Mouse (Mus musculus): ENCODE results near the gene Tmem260. TPM values are rescaled to one million over a fixed set of nuclear protein-coding genes. Genes with fewer than 3 reads are reported as not detected.

The Tmem260 gene
- polyA plus RNA-seq, 1 experiment from 2014 or later = 18.1 TPM

GRCm38 (mm10) chr14:48530629-48531028 is 84.7 kb downstream of the Tmem260 start:
- H3K4me1 ChIP-seq (replicated peaks) = no peaks in the 10 kb centered on the region
- no peaks in the 10 kb centered on the region for H3K36me3 ChIP-seq
- H3K27me3 ChIP-seq (ENCODE audit: insufficient read depth, poor library complexity, severe bottlenecking) = peaks cover 20% of the 10 kb centered on the region
- WGBS = 69% methylated on average over 10 of the region's 10 CpGs
- DNase-seq (ENCODE audit: low spot score) = no peak
- H3K4me3 ChIP-seq = no peak overlapping the region
- no peak overlapping the region for H3K27ac ChIP-seq
- H3K9me3 ChIP-seq = no peaks in the 10 kb centered on the region

GRCm38 (mm10) chr14:48537795-48538766 is 92.2 kb downstream of the Tmem260 start:
- H3K4me3 ChIP-seq = no peak overlapping the region
- no peaks in the 10 kb centered on the region for H3K36me3 ChIP-seq
- WGBS = 68% methylated on average over 14 of the region's 14 CpGs
- H3K27me3 ChIP-seq (ENCODE audit: insufficient read depth, poor library complexity, severe bottlenecking) = peaks cover 42% of the 10 kb centered on the region
- DNase-seq (ENCODE audit: low spot score) = no peak
- H3K27ac ChIP-seq = peak overlapping the region; percentile 50; the same call in 1 of the 2 replicates
- no peaks in the 10 kb centered on the region for H3K9me3 ChIP-seq
- H3K4me1 ChIP-seq (replicated peaks) = peaks cover 13% of the 10 kb centered on the region; the same call in 1 of the 2 replicates

GRCm38 (mm10) chr14:48545166-48545565 is 99.2 kb downstream of the Tmem260 start:
- Histone ChIP-seq H3K27ac (no peak overlapping the region), H3K4me1 (replicated peaks) (peaks cover 19% of the 10 kb centered on the region; the same call in 1 of the 2 replicates), H3K27me3 (ENCODE audit: insufficient read depth, poor library complexity, severe bottlenecking) (peaks cover 20% of the 10 kb centered on the region), H3K36me3 (no peaks in the 10 kb centered on the region), H3K9me3 (no peaks in the 10 kb centered on the region), H3K4me3 (no peak overlapping the region)
- 73% methylated on average over 10 of the region's 10 CpGs for WGBS
- DNase-seq (ENCODE audit: low spot score) = no peak

GRCm38 (mm10) chr14:48546009-48546408 is 100.1 kb downstream of the Tmem260 start:
- no peak for DNase-seq (ENCODE audit: low spot score)
- H3K9me3 ChIP-seq = no peaks in the 10 kb centered on the region
- H3K27me3 ChIP-seq (ENCODE audit: insufficient read depth, poor library complexity, severe bottlenecking) = peaks cover 19% of the 10 kb centered on the region
- no peaks in the 10 kb centered on the region for H3K36me3 ChIP-seq
- 91% methylated on average over 3 of the region's 3 CpGs for WGBS
- no peak overlapping the region for H3K4me3 ChIP-seq
- H3K27ac ChIP-seq = no peak overlapping the region
- H3K4me1 ChIP-seq (replicated peaks) = peaks cover 15% of the 10 kb centered on the region; the same call in 1 of the 2 replicates

GRCm38 (mm10) chr14:48549703-48550102 is 103.8 kb downstream of the Tmem260 start:
- Histone ChIP-seq H3K9me3 (no peaks in the 10 kb centered on the region), H3K36me3 (no peaks in the 10 kb centered on the region), H3K27me3 (ENCODE audit: insufficient read depth, poor library complexity, severe bottlenecking) (no peaks in the 10 kb centered on the region), H3K27ac (no peak overlapping the region), H3K4me3 (no peak overlapping the region), H3K4me1 (replicated peaks) (0 out of 2 replicates have a peak, but pooled peaks cover 3% of the 10 kb centered on the region)
- no peak for DNase-seq (ENCODE audit: low spot score)
- WGBS = 89% methylated on average over 7 of the region's 7 CpGs

GRCm38 (mm10) chr14:48553216-48553615 is 107.3 kb downstream of the Tmem260 start:
- no peaks in the 10 kb centered on the region for H3K27me3 ChIP-seq (ENCODE audit: insufficient read depth, poor library complexity, severe bottlenecking)
- WGBS = 81% methylated on average over 4 of the region's 4 CpGs
- no peaks in the 10 kb centered on the region for H3K9me3 ChIP-seq
- H3K4me1 ChIP-seq (replicated peaks) = no peaks in the 10 kb centered on the region
- no peak for DNase-seq (ENCODE audit: low spot score)
- no peaks in the 10 kb centered on the region for H3K36me3 ChIP-seq
- no peak overlapping the region for H3K4me3 ChIP-seq
- no peak overlapping the region for H3K27ac ChIP-seq

GRCm38 (mm10) chr14:48553754-48554153 is 107.8 kb downstream of the Tmem260 start:
- no peaks in the 10 kb centered on the region for H3K9me3 ChIP-seq
- DNase-seq (ENCODE audit: low spot score) = no peak
- no peak overlapping the region for H3K4me3 ChIP-seq
- H3K36me3 ChIP-seq = no peaks in the 10 kb centered on the region
- WGBS = 91% methylated on average over 9 of the region's 9 CpGs
- no peaks in the 10 kb centered on the region for H3K27me3 ChIP-seq (ENCODE audit: insufficient read depth, poor library complexity, severe bottlenecking)
- no peaks in the 10 kb centered on the region for H3K4me1 ChIP-seq (replicated peaks)
- H3K27ac ChIP-seq = no peak overlapping the region

GRCm38 (mm10) chr14:48558975-48559374 is 113.1 kb downstream of the Tmem260 start:
- Histone ChIP-seq H3K4me1 (replicated peaks) (no peaks in the 10 kb centered on the region), H3K36me3 (no peaks in the 10 kb centered on the region), H3K9me3 (no peaks in the 10 kb centered on the region), H3K27me3 (ENCODE audit: insufficient read depth, poor library complexity, severe bottlenecking) (no peaks in the 10 kb centered on the region), H3K4me3 (no peak overlapping the region), H3K27ac (no peak overlapping the region)
- WGBS = 93% methylated on average over 4 of the region's 4 CpGs
- no peak for DNase-seq (ENCODE audit: low spot score)

GRCm38 (mm10) chr14:48559736-48560135 is 113.8 kb downstream of the Tmem260 start:
- Histone ChIP-seq H3K36me3 (no peaks in the 10 kb centered on the region), H3K27ac (no peak overlapping the region), H3K27me3 (ENCODE audit: insufficient read depth, poor library complexity, severe bottlenecking) (no peaks in the 10 kb centered on the region), H3K4me1 (replicated peaks) (no peaks in the 10 kb centered on the region), H3K9me3 (no peaks in the 10 kb centered on the region), H3K4me3 (no peak overlapping the region)
- WGBS = 72% methylated on average over 7 of the region's 7 CpGs
- no peak for DNase-seq (ENCODE audit: low spot score)

- no peaks in the 10 kb centered on the region for H3K27me3 ChIP-seq (ENCODE audit: insufficient read depth, poor library complexity, severe bottlenecking)
- no peak overlapping the region for H3K27ac ChIP-seq
- 74% methylated on average over 7 of the region's 7 CpGs for WGBS
- H3K36me3 ChIP-seq = no peaks in the 10 kb centered on the region
- no peak for DNase-seq (ENCODE audit: low spot score)
- no peak overlapping the region for H3K4me3 ChIP-seq
- H3K9me3 ChIP-seq = no peaks in the 10 kb centered on the region
- no peaks in the 10 kb centered on the region for H3K4me1 ChIP-seq (replicated peaks)
Observed at GRCm38 (mm10) chr14:48566596-48566995, 120.7 kb downstream of the Tmem260 start.

Other genes with a start within 250 kb of the Tmem260 start
- 15.4 and 19.3 TPM in 2 replicates for gene Otx2, start 227.7 kb downstream of the Tmem260 start, polyA plus RNA-seq (2016; fragmentation: Nextera tagmentation; extraction: Ambion mirVana)

Measured in hindbrain, embryonic 10.5 days (tissue).